Mouse (Mus musculus): Measurements from ENCODE around the gene Timm13. TPM values are rescaled to one million over a fixed set of nuclear protein-coding genes. Genes with fewer than 3 reads are reported as not detected.
A peak's percentile ranks its signal among the peaks of the same experiment; 100 is the strongest.

Gene Timm13
- polyA plus RNA-seq, 1 experiment from 2014 or later: 282 TPM

DNA sequence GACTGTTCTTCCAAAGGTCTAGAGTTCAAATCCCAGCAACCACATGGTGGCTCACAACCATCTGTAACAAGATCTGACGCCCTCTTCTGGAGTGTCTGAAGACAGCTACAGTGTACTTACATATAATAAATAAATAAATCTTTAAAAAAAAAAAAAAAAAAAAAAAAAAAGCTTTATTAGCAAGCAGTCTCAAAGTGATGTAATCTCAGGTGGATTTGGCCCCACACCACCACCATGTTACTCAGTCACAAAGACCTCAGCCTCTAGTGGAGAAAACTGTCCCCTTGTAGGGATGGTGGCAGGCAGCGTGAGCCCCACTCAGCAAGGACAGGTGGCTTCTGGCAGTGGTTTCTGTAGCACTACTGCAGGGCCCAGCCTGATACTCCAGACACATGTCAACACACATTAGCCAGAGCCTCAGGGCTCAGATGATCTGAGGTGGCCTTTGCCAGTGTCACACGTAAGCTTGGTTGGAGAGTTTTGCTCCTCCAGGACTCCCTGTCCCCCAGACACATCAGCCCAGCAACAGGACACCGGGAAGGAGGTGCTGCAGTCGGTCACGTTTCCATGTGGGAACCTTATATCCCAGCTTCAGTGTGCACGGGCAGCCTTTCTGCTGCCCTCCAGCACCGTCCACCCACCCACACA lies 12.7 kb upstream of the Timm13 start:
- H3K9me3 ChIP-seq: no peaks in the 10 kb centered on the region
- no peak overlapping the region for H3K4me3 ChIP-seq
- H3K36me3 ChIP-seq: peaks cover 61% of the 10 kb centered on the region
- H3K9ac ChIP-seq: no peak overlapping the region
- WGBS: 89% methylated on average over 7 of the region's 8 CpGs
- H3K4me1 ChIP-seq: peaks cover 16% of the 10 kb centered on the region
- H3K27ac ChIP-seq: no peak overlapping the region
- H3K27me3 ChIP-seq (replicated peaks): no peaks in the 10 kb centered on the region
- H3K4me2 ChIP-seq (replicated peaks): no peak overlapping the region
- no peak for ATAC-seq (ENCODE audit: low FRiP score, low read depth)

DNA sequence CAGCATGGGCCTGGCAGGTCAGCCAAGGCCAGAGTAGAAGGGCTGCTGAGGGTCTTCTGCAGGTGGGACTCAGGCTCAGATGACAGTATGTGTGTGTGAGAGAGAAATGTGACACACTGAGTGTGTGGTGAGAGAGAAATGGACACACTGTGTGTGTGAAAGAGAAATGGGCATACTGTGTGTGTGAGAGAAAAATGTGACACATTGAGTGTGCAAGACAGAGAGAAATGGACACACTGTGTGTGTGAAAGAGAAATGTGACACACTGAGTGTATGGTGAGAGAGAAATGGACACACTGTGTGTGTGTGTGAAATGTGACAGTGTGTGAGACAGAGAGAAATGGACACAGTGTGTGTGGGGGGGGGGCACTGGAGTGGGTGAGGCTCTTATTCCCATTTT lies 11.1 kb upstream of the Timm13 start:
- no peak for ATAC-seq (ENCODE audit: low FRiP score, low read depth)
- peaks cover 77% of the 10 kb centered on the region for H3K36me3 ChIP-seq
- no peaks in the 10 kb centered on the region for H3K27me3 ChIP-seq (replicated peaks)
- H3K4me2 ChIP-seq (replicated peaks): no peak overlapping the region
- no peak overlapping the region for H3K27ac ChIP-seq
- no peak overlapping the region for H3K4me3 ChIP-seq
- H3K9me3 ChIP-seq: no peaks in the 10 kb centered on the region
- H3K4me1 ChIP-seq: peaks cover 7% of the 10 kb centered on the region
- no peak overlapping the region for H3K9ac ChIP-seq

DNA sequence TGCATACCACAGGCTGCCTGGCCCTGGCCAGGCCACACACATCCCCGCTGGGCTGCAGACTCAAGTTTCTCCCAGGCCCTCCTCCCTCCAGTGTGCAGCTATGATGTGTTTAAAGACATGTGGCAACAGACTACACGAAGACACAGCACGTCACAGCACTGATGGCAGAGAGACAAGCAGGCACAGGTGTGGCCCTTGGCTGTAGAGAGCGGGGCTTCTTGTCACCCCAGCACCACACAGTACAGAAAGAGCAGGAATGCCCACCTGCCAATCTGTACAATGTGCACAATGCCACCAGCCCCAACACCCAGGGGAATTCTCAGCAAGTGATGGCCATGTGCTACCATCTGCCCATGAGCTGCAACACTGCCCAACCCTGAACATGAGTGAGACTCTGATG lies 10.6 kb upstream of the Timm13 start:
- Histone ChIP-seq H3K4me1 (peaks cover 1% of the 10 kb centered on the region), H3K4me2 (replicated peaks) (no peak overlapping the region), H3K9ac (no peak overlapping the region), H3K4me3 (no peak overlapping the region), H3K27me3 (replicated peaks) (no peaks in the 10 kb centered on the region), H3K9me3 (no peaks in the 10 kb centered on the region), H3K36me3 (peaks cover 79% of the 10 kb centered on the region), H3K27ac (no peak overlapping the region)
- ATAC-seq (ENCODE audit: low FRiP score, low read depth): no peak
- 96% methylated on average over 4 of the region's 4 CpGs for WGBS

DNA sequence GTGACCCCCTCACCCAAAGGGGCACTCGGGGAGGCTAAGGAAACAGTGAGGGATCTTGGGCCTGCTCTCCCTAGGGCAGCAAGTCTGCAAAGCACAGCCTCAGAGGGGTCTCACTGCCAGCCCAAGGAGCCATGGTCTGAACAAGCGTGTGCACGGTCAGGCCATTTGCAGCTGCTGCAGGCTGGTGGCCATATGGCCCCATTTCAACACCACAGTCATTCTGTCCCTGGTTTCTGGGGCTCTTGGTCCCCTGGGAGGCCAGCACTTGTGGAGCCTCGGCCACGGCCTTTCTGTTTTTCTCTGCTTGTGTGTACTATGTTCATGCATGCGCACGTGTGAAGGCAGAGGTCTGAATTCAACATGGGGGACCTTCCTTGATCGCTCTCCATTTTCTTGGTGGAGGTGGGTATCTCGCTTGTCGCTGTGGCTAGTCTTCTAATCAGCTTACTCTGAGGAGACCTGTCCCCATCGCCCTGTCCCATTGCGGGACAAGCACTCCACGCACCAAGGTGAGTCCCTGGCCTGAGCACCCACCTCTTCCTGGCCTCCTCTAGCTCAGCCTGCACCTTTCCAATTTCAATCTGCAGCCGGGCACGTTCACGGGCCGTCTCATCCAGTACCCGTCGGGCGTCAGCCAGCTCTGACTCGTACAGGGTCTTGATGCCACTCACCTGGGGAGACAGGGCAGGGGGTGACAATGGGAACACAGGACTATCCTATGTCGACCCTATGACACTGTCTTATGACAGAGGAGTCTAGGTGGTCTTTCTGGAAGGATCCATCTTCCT lies 8.8 kb upstream of the Timm13 start:
- no peak for ATAC-seq (ENCODE audit: low FRiP score, low read depth)
- H3K27ac ChIP-seq: no peak overlapping the region
- H3K9me3 ChIP-seq: no peaks in the 10 kb centered on the region
- WGBS: 92% methylated on average over 22 of the region's 22 CpGs
- no peak overlapping the region for H3K9ac ChIP-seq
- H3K36me3 ChIP-seq: peaks cover 87% of the 10 kb centered on the region
- H3K4me3 ChIP-seq: no peak overlapping the region
- no peaks in the 10 kb centered on the region; the same call in 1 of the 2 replicates for H3K4me1 ChIP-seq
- H3K4me2 ChIP-seq (replicated peaks): no peak overlapping the region
- no peaks in the 10 kb centered on the region for H3K27me3 ChIP-seq (replicated peaks)

DNA sequence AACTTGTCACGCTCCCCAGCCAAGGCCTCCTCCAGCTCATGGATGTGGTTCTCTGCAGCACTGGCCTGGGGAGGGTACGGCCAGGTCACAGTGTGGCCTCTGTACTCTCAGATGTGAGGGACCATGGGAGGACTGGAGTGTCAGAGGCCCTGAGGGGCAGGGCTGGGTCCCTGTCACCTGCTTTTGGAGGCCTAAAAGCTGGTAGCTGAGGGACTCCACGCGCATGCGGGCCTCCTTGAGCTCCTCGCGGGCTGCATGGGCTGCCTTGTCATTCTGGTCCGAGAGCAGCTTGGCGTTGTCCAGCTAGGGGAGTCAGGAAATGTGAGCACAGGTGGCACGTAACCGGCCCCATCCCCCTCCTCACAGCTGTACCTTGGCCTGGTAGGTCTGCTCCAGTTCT lies 3.9 kb upstream of the Timm13 start:
- ATAC-seq (ENCODE audit: low FRiP score, low read depth): no peak
- no peak overlapping the region for H3K27ac ChIP-seq
- H3K4me1 ChIP-seq: peaks cover 6% of the 10 kb centered on the region
- no peaks in the 10 kb centered on the region for H3K27me3 ChIP-seq (replicated peaks)
- no peak overlapping the region for H3K4me3 ChIP-seq
- no peaks in the 10 kb centered on the region for H3K9me3 ChIP-seq
- no peak overlapping the region for H3K9ac ChIP-seq
- peaks cover 79% of the 10 kb centered on the region for H3K36me3 ChIP-seq
- WGBS: 96% methylated on average over 11 of the region's 11 CpGs
- H3K4me2 ChIP-seq (replicated peaks): no peak overlapping the region

DNA sequence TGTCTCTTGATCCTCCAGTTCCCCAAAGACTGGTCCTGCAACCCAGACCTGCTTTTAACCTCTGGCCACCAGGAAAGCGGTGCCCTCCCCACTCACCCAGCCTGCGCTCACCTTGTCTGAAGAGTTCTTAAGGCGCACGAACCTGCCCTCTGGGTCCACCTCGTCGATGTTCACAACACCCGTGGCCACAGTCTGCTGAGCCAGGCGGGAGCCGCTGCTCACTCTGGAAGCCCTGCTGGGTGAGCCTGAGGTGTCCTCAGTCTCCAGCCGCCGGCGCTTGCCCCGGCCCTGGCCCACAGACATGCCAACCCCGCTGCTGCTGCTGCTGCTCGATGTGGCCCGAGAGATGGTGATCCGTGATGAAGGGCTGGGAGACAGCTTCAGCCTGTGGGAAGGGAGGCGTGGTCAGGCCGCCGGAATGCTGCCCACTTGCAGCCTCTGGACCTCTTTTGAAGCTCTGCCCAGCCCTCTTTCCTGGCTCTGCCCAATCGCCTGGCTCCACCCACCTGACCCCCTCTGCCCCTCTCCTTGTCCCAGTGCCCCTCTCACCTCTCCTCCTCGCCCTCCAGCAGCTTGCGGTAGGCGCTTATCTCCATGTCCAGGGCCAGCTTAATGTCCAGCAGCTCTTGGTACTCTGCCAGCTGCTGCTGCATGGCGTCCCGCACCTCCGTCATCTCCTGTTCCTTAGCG lies 3.4 kb upstream of the Timm13 start:
- Histone ChIP-seq H3K36me3 (peaks cover 77% of the 10 kb centered on the region), H3K4me1 (peaks cover 12% of the 10 kb centered on the region), H3K27me3 (replicated peaks) (no peaks in the 10 kb centered on the region), H3K4me2 (replicated peaks) (no peak overlapping the region), H3K9me3 (no peaks in the 10 kb centered on the region), H3K9ac (no peak overlapping the region), H3K4me3 (no peak overlapping the region), H3K27ac (no peak overlapping the region)
- no peak for ATAC-seq (ENCODE audit: low FRiP score, low read depth)
- 89% methylated on average over 28 of the region's 28 CpGs for WGBS

DNA sequence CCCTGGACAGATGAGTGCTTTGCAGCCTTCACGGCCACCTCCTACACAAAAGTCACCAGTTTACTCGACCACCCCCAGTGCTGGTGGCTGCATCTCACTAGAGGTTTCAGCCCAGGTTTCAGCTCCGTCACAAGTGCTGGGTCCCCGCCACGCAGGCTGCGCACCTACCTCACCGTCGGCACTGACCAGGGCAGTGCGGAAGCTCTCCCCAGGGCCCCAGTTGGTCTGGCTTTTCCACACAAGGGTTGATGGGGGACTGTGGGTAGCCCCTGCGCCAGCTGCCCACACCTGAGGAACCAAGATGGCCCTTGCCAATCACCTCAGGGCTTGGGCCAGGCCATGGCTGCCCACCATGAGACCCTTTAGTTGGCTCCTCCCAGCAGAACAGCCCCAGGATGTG lies 2.5 kb upstream of the Timm13 start:
- Histone ChIP-seq H3K4me3 (no peak overlapping the region), H3K27me3 (replicated peaks) (no peaks in the 10 kb centered on the region)
- ATAC-seq (ENCODE audit: low FRiP score, low read depth): no peak

DNA sequence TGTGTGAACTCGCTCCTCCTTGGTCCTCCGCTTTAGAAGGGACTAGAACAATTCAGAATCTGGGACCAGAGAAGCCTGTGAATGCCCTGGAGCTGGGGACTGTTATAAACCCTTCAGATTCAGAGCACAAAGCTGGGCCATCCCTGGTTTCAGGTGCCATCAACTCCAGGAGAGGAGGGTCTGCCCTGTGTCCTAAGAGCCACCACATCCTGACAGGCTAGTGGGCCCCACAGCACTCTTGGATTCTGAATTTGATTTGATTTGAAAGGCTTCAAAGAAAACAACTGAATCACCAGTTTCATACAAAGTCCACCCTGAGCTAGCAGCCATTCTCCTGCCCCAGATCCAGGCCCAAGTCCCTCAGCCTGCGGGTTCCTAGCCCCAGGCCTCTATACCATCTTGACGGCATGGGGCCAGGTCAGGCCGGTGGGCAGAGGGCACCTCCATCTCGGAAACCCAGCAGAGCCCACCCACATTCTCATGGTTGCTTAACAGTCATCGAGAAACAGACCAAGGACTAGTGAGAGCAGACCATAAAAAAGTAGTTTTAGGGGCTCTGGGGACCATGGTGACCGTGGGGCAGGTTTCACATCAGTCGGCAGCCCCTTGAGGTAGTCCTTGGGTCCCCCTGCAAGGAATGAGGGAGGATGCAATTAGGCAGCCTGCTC lies 1.6 kb upstream of the Timm13 start:
- Histone ChIP-seq H3K9me3 (no peaks in the 10 kb centered on the region), H3K36me3 (peaks cover 68% of the 10 kb centered on the region), H3K4me1 (peaks cover 19% of the 10 kb centered on the region), H3K9ac (no peak overlapping the region), H3K27me3 (replicated peaks) (peaks cover 7% of the 10 kb centered on the region; the same call in 1 of the 2 replicates), H3K4me2 (replicated peaks) (no peak overlapping the region), H3K4me3 (no peak overlapping the region), H3K27ac (no peak overlapping the region)
- 92% methylated on average over 9 of the region's 9 CpGs for WGBS
- no peak for ATAC-seq (ENCODE audit: low FRiP score, low read depth)

More for the DNA sequence above, 2.5 kb upstream of the Timm13 start:
- Histone ChIP-seq H3K36me3 (peaks cover 76% of the 10 kb centered on the region), H3K9ac (no peak overlapping the region), H3K4me2 (replicated peaks) (no peak overlapping the region), H3K4me1 (peaks cover 15% of the 10 kb centered on the region), H3K9me3 (no peaks in the 10 kb centered on the region), H3K27ac (no peak overlapping the region)
- WGBS: 87% methylated on average over 10 of the region's 10 CpGs

DNA sequence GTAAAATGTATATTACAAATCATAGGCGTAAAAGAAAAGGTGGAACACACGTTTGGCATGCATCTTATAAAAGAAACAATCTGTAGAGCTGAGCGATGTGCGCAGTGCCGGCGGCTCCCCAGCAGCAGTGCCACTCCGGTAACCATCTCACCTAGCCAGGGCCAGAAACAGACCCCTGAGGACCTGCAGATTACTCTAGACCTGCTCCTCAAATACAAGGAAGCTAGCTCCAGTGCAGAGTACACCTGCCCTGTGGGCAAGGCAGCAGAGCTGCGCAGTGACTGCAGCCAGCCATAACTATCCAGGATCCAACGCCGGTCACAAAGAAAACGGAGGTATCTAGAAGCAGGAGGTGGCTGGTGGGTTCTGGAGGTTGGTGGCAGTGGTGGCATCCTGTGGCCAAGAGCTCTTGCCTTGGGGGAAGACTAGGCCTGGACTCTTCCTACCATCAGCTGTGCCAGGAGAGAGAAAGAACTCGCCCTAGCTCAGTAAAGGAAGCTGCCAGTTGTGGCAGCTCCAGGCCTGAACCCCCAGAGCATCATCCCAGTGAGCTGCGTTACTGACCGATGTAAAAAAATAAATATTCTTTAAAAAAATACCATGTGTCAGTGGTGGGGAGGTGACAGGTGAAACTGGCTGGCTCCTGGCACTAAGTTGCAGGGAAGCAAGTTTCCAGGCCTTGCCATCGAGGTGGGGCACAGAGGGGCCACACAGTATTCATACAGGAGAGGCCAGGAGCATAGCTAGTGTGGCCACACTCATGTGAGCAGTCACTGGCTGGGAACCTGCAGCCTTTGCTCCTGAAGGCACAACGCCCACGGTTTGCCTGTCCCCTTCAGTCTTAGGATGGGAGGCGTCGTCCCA lies 872 bp upstream of the Timm13 start:
- no peak overlapping the region for H3K4me3 ChIP-seq
- H3K9ac ChIP-seq: 0 out of 2 replicates have a peak overlapping the region, but pooled peaks have one; percentile 29
- no peak for ATAC-seq (ENCODE audit: low FRiP score, low read depth)
- WGBS: 90% methylated on average over 19 of the region's 19 CpGs
- peaks cover 63% of the 10 kb centered on the region for H3K36me3 ChIP-seq
- no peaks in the 10 kb centered on the region for H3K9me3 ChIP-seq
- H3K4me2 ChIP-seq (replicated peaks): peak overlapping the region; percentile 42
- no peak overlapping the region for H3K27ac ChIP-seq
- peaks cover 7% of the 10 kb centered on the region; the same call in 1 of the 2 replicates for H3K27me3 ChIP-seq (replicated peaks)
- H3K4me1 ChIP-seq: peaks cover 19% of the 10 kb centered on the region

DNA sequence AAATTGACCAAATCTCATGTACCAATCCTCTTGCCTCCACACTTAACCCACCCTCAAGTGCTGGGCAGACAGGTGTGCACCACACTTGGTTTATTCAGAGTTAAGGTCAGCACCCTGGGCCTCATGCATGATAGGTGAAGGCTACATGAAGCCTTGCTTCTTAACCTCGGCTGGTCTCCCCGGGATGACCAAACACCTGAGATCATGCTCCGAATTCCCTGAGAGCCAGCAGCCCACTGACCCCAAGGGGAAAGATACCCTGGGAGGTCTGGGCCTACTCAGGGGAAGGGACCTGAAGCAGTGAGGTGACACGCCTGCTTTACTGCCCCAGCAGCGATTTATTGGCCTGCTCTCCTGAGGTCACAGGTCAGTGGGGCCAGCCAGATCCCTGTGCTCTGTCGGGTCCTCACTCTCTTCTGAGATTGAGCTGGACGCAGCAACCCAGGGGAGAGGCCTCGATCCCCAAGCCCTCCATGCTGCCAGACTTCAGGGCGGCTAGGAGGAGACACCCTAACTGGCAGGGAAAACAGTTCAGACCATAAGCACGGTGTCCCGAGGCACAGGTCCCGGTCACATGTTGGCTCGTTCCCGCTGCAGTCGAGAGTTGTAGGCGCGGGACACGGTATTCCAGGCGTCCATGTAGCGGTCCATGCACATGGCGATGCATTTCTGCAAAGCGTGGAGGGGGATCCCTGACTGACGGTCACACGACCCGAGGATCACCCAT lies 1.0 kb downstream of the Timm13 start:
- 14% methylated on average over 25 of the region's 25 CpGs for whole genome bisulfite sequencing
- H3K36me3 ChIP-seq: peaks cover 44% of the 10 kb centered on the region

DNA sequence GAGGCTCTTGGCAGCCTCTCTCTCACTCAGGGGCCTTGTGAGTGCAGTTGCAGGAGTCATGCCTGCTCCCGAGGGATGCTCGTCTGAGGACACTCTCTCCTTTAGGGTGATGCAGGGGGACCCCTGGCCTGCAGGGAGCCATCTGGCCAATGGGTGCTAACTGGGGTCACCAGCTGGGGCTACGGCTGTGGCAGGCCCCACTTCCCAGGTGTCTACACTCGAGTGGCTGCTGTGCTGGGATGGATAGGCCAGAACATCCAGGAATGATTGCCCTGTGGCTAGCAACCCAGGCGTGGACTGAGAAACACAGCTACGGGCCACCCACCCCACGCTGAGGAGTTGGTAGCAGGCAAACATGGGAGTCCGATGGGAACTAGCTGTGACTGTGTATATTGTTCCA lies 1.7 kb downstream of the Timm13 start:
- WGBS: 90% methylated on average over 8 of the region's 8 CpGs
- peaks cover 7% of the 10 kb centered on the region; the same call in 1 of the 2 replicates for H3K27me3 ChIP-seq (replicated peaks)
- H3K9me3 ChIP-seq: no peaks in the 10 kb centered on the region
- peaks cover 37% of the 10 kb centered on the region for H3K36me3 ChIP-seq
- peak overlapping the region; percentile 95 for H3K4me2 ChIP-seq (replicated peaks)
- no peak for ATAC-seq (ENCODE audit: low FRiP score, low read depth)
- H3K27ac ChIP-seq: no peak overlapping the region
- H3K4me3 ChIP-seq: no peak overlapping the region
- peaks cover 19% of the 10 kb centered on the region for H3K4me1 ChIP-seq
- no peak overlapping the region for H3K9ac ChIP-seq

More for the DNA sequence above, 1.0 kb downstream of the Timm13 start:
- Histone ChIP-seq H3K4me2 (replicated peaks) (peak overlapping the region; percentile 95), H3K27ac (no peak overlapping the region), H3K4me3 (peak overlapping the region; percentile 82), H3K4me1 (peaks cover 19% of the 10 kb centered on the region), H3K9me3 (no peaks in the 10 kb centered on the region), H3K27me3 (replicated peaks) (peaks cover 7% of the 10 kb centered on the region; the same call in 1 of the 2 replicates), H3K9ac (peak overlapping the region; percentile 76)
- peak; percentile 0; the same call in 1 of the 2 replicates for ATAC-seq (ENCODE audit: low FRiP score, low read depth)

Measured in neural tube, embryonic 12.5 days (tissue).